Mouse (Mus musculus) T-cell, adult 2 months (primary cell): ENCODE results near the gene Zhx3.

Experiments
- DNase-seq: peaks from one replicate; pipeline ENCODE4 v3.0.0; 2022; ENCODE audit warnings: low spot score

The Zhx3 gene

GRCm38 (mm10) chr2:160872890-160873382 lies at the start of gene Zhx3:
Gene Zhx3 (minus strand): TSS chr2:160872998.
- peak; percentile 77 for DNase-seq

GRCm38 (mm10) chr2:160921285-160921684 lies 48.5 kb upstream of the Zhx3 start:
- DNase-seq = no peak

- no peak for DNase-seq
These were observed 46.1 kb upstream of the Zhx3 start for GRCm38 (mm10) chr2:160918930-160919215.

GRCm38 (mm10) chr2:160918154-160918929 lies 45.5 kb upstream of the Zhx3 start:
- DNase-seq = no peak

GRCm38 (mm10) chr2:160917313-160917712 lies 44.5 kb upstream of the Zhx3 start:
- DNase-seq = no peak

- DNase-seq = no peak
These were observed 43.9 kb upstream of the Zhx3 start for GRCm38 (mm10) chr2:160916714-160917113.

- no peak for DNase-seq
These were observed 43.2 kb upstream of the Zhx3 start for GRCm38 (mm10) chr2:160915821-160916610.

GRCm38 (mm10) chr2:160914656-160915055 lies 41.9 kb upstream of the Zhx3 start:
- DNase-seq = no peak

GRCm38 (mm10) chr2:160912231-160912671 lies 39.5 kb upstream of the Zhx3 start, which contains the start of gene Emilin3:
Gene Emilin3 (minus strand): TSS chr2:160912328.
- no peak for DNase-seq

- no peak for DNase-seq
These were observed 38.9 kb upstream of the Zhx3 start for GRCm38 (mm10) chr2:160911558-160912201.

- no peak for DNase-seq
These were observed 37.8 kb upstream of the Zhx3 start for GRCm38 (mm10) chr2:160910633-160911032.

GRCm38 (mm10) chr2:160908607-160909006 lies 35.8 kb upstream of the Zhx3 start:
- no peak for DNase-seq

GRCm38 (mm10) chr2:160906101-160906500 lies 33.3 kb upstream of the Zhx3 start:
- DNase-seq = no peak

- DNase-seq = no peak
These were observed 32.5 kb upstream of the Zhx3 start for GRCm38 (mm10) chr2:160905301-160905700.

- DNase-seq = no peak
These were observed 29.0 kb upstream of the Zhx3 start for GRCm38 (mm10) chr2:160901656-160902412.

GRCm38 (mm10) chr2:160891697-160892096 lies 18.9 kb upstream of the Zhx3 start:
- DNase-seq = no peak

- no peak for DNase-seq
These were observed 18.2 kb upstream of the Zhx3 start for GRCm38 (mm10) chr2:160891045-160891444.

- DNase-seq = peak; percentile 8
These were observed 15.1 kb upstream of the Zhx3 start for GRCm38 (mm10) chr2:160887859-160888258.

- peak; percentile 61 for DNase-seq
These were observed 14.5 kb upstream of the Zhx3 start for GRCm38 (mm10) chr2:160887284-160887683.

GRCm38 (mm10) chr2:160886221-160886620 lies 13.4 kb upstream of the Zhx3 start:
- no peak for DNase-seq

GRCm38 (mm10) chr2:160884830-160885229 lies 12.0 kb upstream of the Zhx3 start:
- peak; percentile 41 for DNase-seq

GRCm38 (mm10) chr2:160883912-160884311 lies 11.1 kb upstream of the Zhx3 start:
- DNase-seq = no peak
